Mouse (Mus musculus): ENCODE measurements around the gene Spaca6. TPM values are rescaled to one million over a fixed set of nuclear protein-coding genes. Genes with fewer than 3 reads are reported as not detected.
A peak's percentile ranks its signal among the peaks of the same experiment; 100 is the strongest.
"Not testable (repeated sequence)": the region's sequence is repeated elsewhere in the genome, so short reads cannot be mapped to it uniquely, and the experiment has no call there.

The Spaca6 gene
- polyA plus RNA-seq, 1 experiment from 2014 or later = 4.7 TPM

DNA sequence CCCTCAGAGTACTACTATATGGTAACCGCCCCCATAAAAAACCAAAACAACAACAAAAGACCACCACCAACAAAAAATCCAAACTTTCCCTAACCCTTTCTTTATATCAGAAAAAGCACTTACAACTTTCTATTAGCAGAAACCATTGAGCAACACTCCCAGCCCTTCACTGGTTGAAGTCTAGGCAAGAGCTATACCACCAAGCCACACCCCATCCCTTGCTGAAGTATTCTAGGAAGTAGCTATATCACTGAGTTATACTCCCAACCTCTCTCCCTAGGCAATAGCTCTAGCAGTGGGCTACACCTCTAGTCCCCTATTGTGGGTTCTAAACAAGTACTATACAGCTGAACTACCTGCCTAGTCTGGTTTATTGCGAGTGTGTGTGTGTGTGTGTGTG is 12.3 kb downstream of the Spaca6 start:
- Histone ChIP-seq H3K4me2 (ENCODE audit: low read depth, low read length) (no peak overlapping the region), H3K4me3 (ENCODE audit: low read depth, low read length) (no peak overlapping the region), H3K36me3 (ENCODE audit: control insufficient read depth, insufficient read depth) (0 out of 2 replicates have a peak, but pooled peaks cover 2% of the 10 kb centered on the region), H3K27me3 (ENCODE audit: control insufficient read depth, insufficient read depth, low read depth, low read length) (no peaks in the 10 kb centered on the region), H3K9me3 (replicated peaks; ENCODE audit: control insufficient read depth, low read length) (no peaks in the 10 kb centered on the region), H3K27ac (ENCODE audit: low read length) (no peak overlapping the region), H3K4me1 (ENCODE audit: control insufficient read depth, low read depth, low read length) (peaks cover 6% of the 10 kb centered on the region), H3K9ac (ENCODE audit: low read depth, low read length) (no peak overlapping the region)
- no peak for ATAC-seq (ENCODE audit: low read depth)
- 79% methylated on average over 2 of the region's 2 CpGs for WGBS (ENCODE audit: insufficient replicate concordance)

DNA sequence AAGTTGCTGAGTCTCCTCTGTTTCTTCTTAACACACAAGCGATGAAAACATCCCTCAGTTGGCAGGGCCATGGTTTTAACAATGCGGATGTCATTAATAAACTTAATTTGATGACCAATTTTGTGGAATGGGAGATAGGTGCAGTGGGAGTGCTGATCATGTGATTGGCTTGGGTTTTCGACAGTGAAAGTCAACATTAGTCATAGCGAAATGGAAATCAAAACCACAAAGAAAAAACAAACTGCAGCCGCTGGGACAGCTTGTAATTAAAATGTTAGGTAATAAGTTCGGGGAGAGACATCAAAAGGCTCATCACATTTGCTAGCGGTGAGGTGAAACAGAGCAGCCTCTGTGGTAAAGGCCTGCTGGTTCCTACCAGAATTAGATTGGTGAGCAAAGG is 13.8 kb downstream of the Spaca6 start:
- H3K4me1 ChIP-seq (ENCODE audit: control insufficient read depth, low read depth, low read length) = peaks cover 6% of the 10 kb centered on the region
- no peak overlapping the region for H3K4me3 ChIP-seq (ENCODE audit: low read depth, low read length)
- H3K9me3 ChIP-seq (replicated peaks; ENCODE audit: control insufficient read depth, low read length) = no peaks in the 10 kb centered on the region
- no peak for ATAC-seq (ENCODE audit: low read depth)
- H3K36me3 ChIP-seq (ENCODE audit: control insufficient read depth, insufficient read depth) = 0 out of 2 replicates have a peak, but pooled peaks cover 2% of the 10 kb centered on the region
- H3K27ac ChIP-seq (ENCODE audit: low read length) = no peak overlapping the region
- H3K4me2 ChIP-seq (ENCODE audit: low read depth, low read length) = no peak overlapping the region
- WGBS (ENCODE audit: insufficient replicate concordance) = 76% methylated on average over 7 of the region's 7 CpGs
- H3K27me3 ChIP-seq (ENCODE audit: control insufficient read depth, insufficient read depth, low read depth, low read length) = no peaks in the 10 kb centered on the region
- no peak overlapping the region for H3K9ac ChIP-seq (ENCODE audit: low read depth, low read length)

DNA sequence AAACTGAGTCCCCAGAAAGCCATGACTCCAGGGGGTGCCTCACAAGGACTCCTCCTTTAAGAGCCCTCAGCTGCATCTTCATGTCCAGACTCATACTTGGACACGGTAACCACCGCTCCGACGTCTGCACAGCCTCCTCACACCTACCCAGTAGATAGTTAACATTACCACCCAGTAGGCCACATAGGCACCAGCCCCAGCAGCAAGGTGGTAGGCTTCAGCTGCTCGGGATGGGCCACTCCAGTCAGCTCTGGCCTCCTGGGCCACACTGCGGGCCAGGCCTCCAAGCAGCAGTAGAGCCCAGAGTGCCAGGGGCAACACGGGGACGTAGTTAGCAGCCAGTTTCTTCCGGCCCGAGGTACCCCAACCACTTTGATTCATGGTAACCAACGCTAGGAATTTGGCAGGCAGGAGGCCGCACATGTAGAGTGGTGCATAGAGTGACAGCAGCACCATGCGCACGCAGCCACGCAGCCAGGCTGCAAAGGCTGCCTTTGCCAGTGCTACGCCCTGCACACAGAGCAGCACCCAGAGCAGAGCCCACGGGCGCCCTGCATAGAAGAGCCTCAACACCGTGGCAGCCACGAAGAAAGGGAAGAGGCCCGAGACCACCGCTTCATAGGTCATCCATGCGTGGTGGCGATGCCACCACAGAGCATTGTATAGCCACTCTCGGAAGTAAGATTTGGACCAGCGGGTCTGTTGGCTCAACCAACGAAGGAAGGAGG is 16.7 kb downstream of the Spaca6 start:
- Histone ChIP-seq H3K4me1 (ENCODE audit: control insufficient read depth, low read depth, low read length) (no peaks in the 10 kb centered on the region), H3K36me3 (ENCODE audit: control insufficient read depth, insufficient read depth) (0 out of 2 replicates have a peak, but pooled peaks cover 2% of the 10 kb centered on the region), H3K4me3 (ENCODE audit: low read depth, low read length) (no peak overlapping the region), H3K27ac (ENCODE audit: low read length) (no peak overlapping the region), H3K9ac (ENCODE audit: low read depth, low read length) (no peak overlapping the region), H3K9me3 (replicated peaks; ENCODE audit: control insufficient read depth, low read length) (no peaks in the 10 kb centered on the region), H3K4me2 (ENCODE audit: low read depth, low read length) (no peak overlapping the region), H3K27me3 (ENCODE audit: control insufficient read depth, insufficient read depth, low read depth, low read length) (no peaks in the 10 kb centered on the region)
- WGBS (ENCODE audit: insufficient replicate concordance) = 61% methylated on average over 27 of the region's 27 CpGs
- peak; percentile 22; the same call in 1 of the 2 replicates for ATAC-seq (ENCODE audit: low read depth)

DNA sequence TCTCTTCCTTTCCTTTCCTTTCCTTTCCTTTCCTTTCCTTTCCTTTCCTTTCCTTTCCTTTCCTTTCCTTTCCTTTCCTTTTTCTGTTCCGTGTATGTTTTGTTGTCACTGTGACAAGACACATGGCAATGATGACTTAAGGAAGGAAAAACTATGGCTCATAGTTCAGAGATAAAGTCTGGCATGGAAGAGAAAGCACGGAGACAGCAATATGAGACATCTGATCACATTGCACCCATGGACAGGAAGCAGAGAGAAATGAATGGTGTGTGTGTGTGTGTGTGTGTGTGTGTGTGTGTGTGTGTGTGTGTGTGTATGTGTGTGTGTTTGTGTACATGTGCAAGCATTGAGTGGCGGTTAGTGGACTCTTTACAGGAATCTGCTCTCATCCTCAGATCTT is 17.6 kb downstream of the Spaca6 start:
- WGBS (ENCODE audit: insufficient replicate concordance) = 62% methylated on average over 3 of the region's 3 CpGs
- not testable (repeated sequence) for H3K27ac ChIP-seq (ENCODE audit: low read length); ATAC-seq (ENCODE audit: low read depth); H3K9ac ChIP-seq (ENCODE audit: low read depth, low read length); H3K36me3 ChIP-seq (ENCODE audit: control insufficient read depth, insufficient read depth); H3K4me2 ChIP-seq (ENCODE audit: low read depth, low read length); H3K4me1 ChIP-seq (ENCODE audit: control insufficient read depth, low read depth, low read length); H3K4me3 ChIP-seq (ENCODE audit: low read depth, low read length); H3K27me3 ChIP-seq (ENCODE audit: control insufficient read depth, insufficient read depth, low read depth, low read length); H3K9me3 ChIP-seq (replicated peaks; ENCODE audit: control insufficient read depth, low read length)

DNA sequence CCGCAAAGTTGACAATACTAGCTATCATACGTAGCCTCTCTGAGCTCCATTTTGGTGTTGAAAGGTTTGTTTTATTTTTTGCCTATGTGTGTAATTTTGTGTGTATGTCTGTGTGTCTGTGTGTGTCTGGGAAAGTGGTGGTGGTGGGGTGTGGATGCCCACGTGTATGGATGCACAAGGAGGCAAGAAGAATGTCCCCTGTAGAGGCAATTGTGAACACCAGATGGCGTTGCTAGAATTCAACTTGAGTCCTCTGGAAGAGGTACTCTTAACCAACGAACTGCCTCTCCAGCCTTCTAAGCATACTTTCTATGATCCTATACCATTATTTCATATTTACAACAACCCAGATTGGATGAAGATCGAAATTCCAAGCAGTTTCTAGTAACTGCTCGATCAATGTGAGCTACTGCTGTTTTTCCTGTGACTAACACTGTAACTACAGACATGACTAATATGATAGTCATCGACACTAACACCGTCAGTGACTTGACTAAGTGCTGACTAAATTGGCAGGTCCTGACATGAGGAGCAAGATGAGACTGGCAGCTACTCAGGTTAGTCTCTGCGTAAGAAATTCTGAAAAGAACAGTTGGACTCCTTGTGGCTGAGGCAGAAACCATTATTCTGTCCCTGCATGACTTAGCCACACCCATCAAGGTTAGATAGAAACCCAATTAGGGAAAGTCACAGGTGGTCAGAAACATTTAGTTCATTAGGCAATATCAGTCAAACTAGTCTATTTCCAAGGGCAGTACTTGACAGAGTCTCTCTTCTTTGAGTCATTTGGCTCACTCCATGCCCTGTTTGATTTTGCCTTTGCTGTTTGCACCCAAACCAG is 18.4 kb downstream of the Spaca6 start:
- Histone ChIP-seq H3K36me3 (ENCODE audit: control insufficient read depth, insufficient read depth) (0 out of 2 replicates have a peak, but pooled peaks cover 2% of the 10 kb centered on the region), H3K27ac (ENCODE audit: low read length) (no peak overlapping the region), H3K9ac (ENCODE audit: low read depth, low read length) (no peak overlapping the region), H3K4me3 (ENCODE audit: low read depth, low read length) (no peak overlapping the region), H3K9me3 (replicated peaks; ENCODE audit: control insufficient read depth, low read length) (no peaks in the 10 kb centered on the region), H3K27me3 (ENCODE audit: control insufficient read depth, insufficient read depth, low read depth, low read length) (peaks cover 5% of the 10 kb centered on the region), H3K4me1 (ENCODE audit: control insufficient read depth, low read depth, low read length) (no peaks in the 10 kb centered on the region), H3K4me2 (ENCODE audit: low read depth, low read length) (no peak overlapping the region)
- 55% methylated on average over 10 of the region's 10 CpGs for WGBS (ENCODE audit: insufficient replicate concordance)
- no peak for ATAC-seq (ENCODE audit: low read depth)

DNA sequence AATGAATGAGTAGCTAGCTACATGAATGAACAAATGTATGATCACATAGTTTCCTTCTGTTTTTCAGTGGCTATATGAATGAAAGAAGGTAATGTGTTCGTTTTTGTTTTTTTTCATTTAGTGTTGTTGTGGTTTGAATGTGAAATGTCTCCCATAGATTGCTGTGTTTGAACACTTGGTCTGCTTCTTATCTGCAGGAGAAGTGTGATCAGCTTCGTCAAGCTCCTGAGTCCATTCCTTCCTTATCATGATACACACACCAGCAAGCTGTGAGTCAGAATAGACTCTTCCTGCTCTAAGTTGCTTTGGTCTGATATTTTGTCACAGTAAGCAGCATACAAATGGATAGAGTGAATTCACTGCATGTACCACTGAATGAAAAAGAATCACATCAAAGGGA is 22.0 kb downstream of the Spaca6 start:
- no peaks in the 10 kb centered on the region for H3K36me3 ChIP-seq (ENCODE audit: control insufficient read depth, insufficient read depth)
- no peak overlapping the region for H3K27ac ChIP-seq (ENCODE audit: low read length)
- no peak overlapping the region for H3K4me3 ChIP-seq (ENCODE audit: low read depth, low read length)
- H3K27me3 ChIP-seq (ENCODE audit: control insufficient read depth, insufficient read depth, low read depth, low read length) = peaks cover 6% of the 10 kb centered on the region
- WGBS (ENCODE audit: insufficient replicate concordance) = 14% methylated on average over 2 of the region's 2 CpGs
- no peaks in the 10 kb centered on the region for H3K4me1 ChIP-seq (ENCODE audit: control insufficient read depth, low read depth, low read length)
- ATAC-seq (ENCODE audit: low read depth) = peak; percentile 44
- H3K9ac ChIP-seq (ENCODE audit: low read depth, low read length) = no peak overlapping the region
- no peaks in the 10 kb centered on the region for H3K9me3 ChIP-seq (replicated peaks; ENCODE audit: control insufficient read depth, low read length)
- H3K4me2 ChIP-seq (ENCODE audit: low read depth, low read length) = no peak overlapping the region

DNA sequence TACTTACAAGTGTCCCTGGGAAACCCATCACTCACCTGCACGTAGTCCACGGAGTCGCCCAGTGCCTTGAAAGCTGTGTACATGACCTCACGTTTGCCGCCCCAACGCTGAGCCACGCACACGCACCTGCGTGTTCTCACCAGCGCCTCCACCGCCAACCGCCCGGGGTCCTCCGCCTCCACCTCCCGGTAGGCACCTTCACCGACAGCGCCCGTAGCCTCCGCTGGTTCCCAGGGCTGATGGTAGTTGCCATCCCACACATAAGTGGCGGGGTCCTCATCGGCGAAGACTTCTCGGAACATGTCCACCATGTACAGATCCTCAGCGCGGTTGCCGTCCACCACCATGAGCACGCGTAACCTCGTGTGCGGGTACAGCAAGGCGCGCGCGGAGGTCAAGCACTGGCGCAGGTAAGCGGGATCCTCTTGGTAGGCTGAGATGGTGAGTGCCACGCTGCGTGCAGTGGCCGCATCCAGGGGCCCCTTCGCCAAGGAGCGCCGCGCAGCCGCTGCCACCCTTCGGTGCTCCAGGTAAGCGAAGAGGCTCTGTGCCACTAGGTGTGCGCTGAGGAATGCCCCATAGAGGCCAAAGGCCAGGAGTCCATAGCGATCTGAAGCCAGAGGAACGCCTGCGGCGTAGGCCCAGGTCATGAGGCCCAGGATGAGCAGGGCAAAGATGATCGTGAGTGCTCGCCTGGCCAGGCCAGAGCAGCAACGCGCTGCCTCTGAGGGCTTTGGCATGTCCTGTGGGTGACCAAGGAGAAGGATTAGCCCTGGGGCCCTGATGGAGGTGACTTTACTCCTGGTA is 23.2 kb downstream of the Spaca6 start:
- WGBS (ENCODE audit: insufficient replicate concordance) = 20% methylated on average over 55 of the region's 55 CpGs
- no peaks in the 10 kb centered on the region for H3K4me1 ChIP-seq (ENCODE audit: control insufficient read depth, low read depth, low read length)
- H3K4me2 ChIP-seq (ENCODE audit: low read depth, low read length) = no peak overlapping the region
- H3K36me3 ChIP-seq (ENCODE audit: control insufficient read depth, insufficient read depth) = no peaks in the 10 kb centered on the region
- H3K27ac ChIP-seq (ENCODE audit: low read length) = no peak overlapping the region
- ATAC-seq (ENCODE audit: low read depth) = peak; percentile 21; the same call in 1 of the 2 replicates
- H3K9me3 ChIP-seq (replicated peaks; ENCODE audit: control insufficient read depth, low read length) = no peaks in the 10 kb centered on the region
- H3K4me3 ChIP-seq (ENCODE audit: low read depth, low read length) = no peak overlapping the region
- peaks cover 6% of the 10 kb centered on the region for H3K27me3 ChIP-seq (ENCODE audit: control insufficient read depth, insufficient read depth, low read depth, low read length)
- no peak overlapping the region for H3K9ac ChIP-seq (ENCODE audit: low read depth, low read length)

DNA sequence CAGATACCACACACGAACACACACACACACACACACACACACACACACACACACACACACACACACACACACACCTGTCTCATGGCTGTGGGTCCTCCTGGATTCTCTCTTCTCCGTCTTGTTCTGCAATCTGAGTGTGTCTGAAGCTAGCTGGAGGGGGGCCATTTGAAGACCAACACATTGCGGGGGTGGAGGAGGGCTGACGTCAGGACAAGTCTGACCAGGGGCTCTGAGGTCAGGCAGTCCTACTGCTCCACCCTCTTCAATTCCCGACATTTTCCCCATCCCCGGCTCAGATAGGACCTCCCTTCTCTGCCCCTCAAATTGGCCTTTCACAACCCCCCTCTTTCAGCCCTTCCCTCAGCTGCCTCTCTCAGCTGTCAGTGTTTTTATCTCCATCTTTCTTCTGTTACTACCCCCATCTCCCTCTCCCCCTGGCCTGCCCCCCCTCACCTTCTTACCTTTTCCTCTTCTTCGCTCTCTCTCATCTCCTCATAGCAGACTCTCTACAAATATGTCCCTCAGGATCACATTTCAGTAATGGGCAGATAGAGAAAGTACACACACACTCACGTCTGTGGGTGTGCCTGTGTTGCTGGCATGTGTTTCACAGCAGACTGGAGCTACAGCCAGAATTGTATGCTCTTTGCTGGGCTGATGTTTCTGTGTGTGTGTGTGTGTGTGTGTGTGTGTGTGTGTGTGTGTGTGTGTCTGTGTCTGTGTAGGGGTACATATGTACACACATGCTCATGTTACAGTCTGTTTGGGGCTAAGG is 28.3 kb downstream of the Spaca6 start, which contains the start of gene Has1:
Gene Has1, minus strand, starts transcription at position 142 of the 775 bp plus-strand sequence.
- Histone ChIP-seq H3K4me2 (ENCODE audit: low read depth, low read length) (no peak within 1 kb of the TSS), H3K36me3 (ENCODE audit: control insufficient read depth, insufficient read depth) (no peaks in the 10 kb centered on the region), H3K27me3 (ENCODE audit: control insufficient read depth, insufficient read depth, low read depth, low read length) (peaks cover 3% of the 10 kb centered on the region), H3K4me1 (ENCODE audit: control insufficient read depth, low read depth, low read length) (no peaks in the 10 kb centered on the region), H3K9me3 (replicated peaks; ENCODE audit: control insufficient read depth, low read length) (no peaks in the 10 kb centered on the region), H3K4me3 (ENCODE audit: low read depth, low read length) (no peak within 1 kb of the TSS), H3K27ac (ENCODE audit: low read length) (no peak within 1 kb of the TSS), H3K9ac (ENCODE audit: low read depth, low read length) (no peak within 1 kb of the TSS)
- no peak for ATAC-seq (ENCODE audit: low read depth)
- 42% methylated on average over 8 of the region's 8 CpGs for WGBS (ENCODE audit: insufficient replicate concordance)
